ENCODE assay signal across 8 mouse cellular contexts in genomic region chr3:144366976-144367765, GRCm38 (mm10).
DNase-seq lines count a peak whose midpoint lies in the region; ATAC-seq lines count a peak whose summit lies in the region.

No protein-coding gene starts in this region.

- peak overlapping the region; percentile 36 for H3K4me3 ChIP-seq in heart, embryonic 16.5 days (ENCODE audit: low read length)

- no peaks in the 10 kb centered on the region for H3K9me3 ChIP-seq in heart, embryonic 16.5 days (replicated peaks; ENCODE audit: control insufficient read depth, low read length)

- DNase-seq in layer of hippocampus, adult 11-12 months (ENCODE audit: low spot score): peak; percentile 39
- no peak for DNase-seq in layer of hippocampus, adult 9-10 months (ENCODE audit: low spot score)
- peak; percentile 63 for DNase-seq in cerebellum, postnatal 10 days
- peak; percentile 25 for DNase-seq in left cerebral cortex, postnatal 4 days
- peak; percentile 56 to 60 for DNase-seq in right cerebral cortex, adult 2 months (ENCODE audit: low spot score in 2 of 2)
- no peak for DNase-seq in ovary, adult 18-20 months (ENCODE audit: low spot score)
- DNase-seq in gastrocnemius, postnatal 25 days: no peak

- H3K27me3 ChIP-seq in heart, embryonic 16.5 days (ENCODE audit: control insufficient read depth, insufficient read depth, low read length): no peaks in the 10 kb centered on the region

- intact Hi-C loops in left cerebral cortex, postnatal 4 days (cut with DNase I): no loop called here

- peaks cover 5% of the 10 kb centered on the region; the same call in 1 of the 2 replicates for H3K4me1 ChIP-seq in heart, embryonic 16.5 days (ENCODE audit: control insufficient read depth, insufficient read depth, low read length)

- 43% methylated on average over 22 of the region's 22 CpGs for WGBS in heart, embryonic 16.5 days

- no peak for ATAC-seq in heart, embryonic 16.5 days (replicated peaks; ENCODE audit: extremely low read depth, insufficient read depth, low FRiP score)

- peak overlapping the region; percentile 57 for H3K4me2 ChIP-seq in heart, embryonic 16.5 days (ENCODE audit: low read depth, low read length)

- no peaks in the 10 kb centered on the region for H3K36me3 ChIP-seq in heart, embryonic 16.5 days (ENCODE audit: control insufficient read depth, insufficient read depth)

- H3K9ac ChIP-seq in heart, embryonic 16.5 days (ENCODE audit: low read length): no peak overlapping the region

- H3K27ac ChIP-seq in heart, embryonic 16.5 days (ENCODE audit: low read length): no peak overlapping the region

Comparison
In these comparisons a context has a peak if more than half of its experiments do, and no peak if none do; other contexts are left out.
1. DNase-seq: peak in layer of hippocampus, adult 11-12 months (single experiment), cerebellum, postnatal 10 days (2 of 2), left cerebral cortex, postnatal 4 days (single experiment) and right cerebral cortex, adult 2 months (2 of 2); none in layer of hippocampus, adult 9-10 months (single experiment), ovary, adult 18-20 months (single experiment) and gastrocnemius, postnatal 25 days (single experiment).